Mouse (Mus musculus): ENCODE measurements around the gene Vmac. TPM values are rescaled to one million over a fixed set of nuclear protein-coding genes. Genes with fewer than 3 reads are reported as not detected.

The Vmac gene
- total RNA-seq, 1 experiment = 7.7 TPM

DNA sequence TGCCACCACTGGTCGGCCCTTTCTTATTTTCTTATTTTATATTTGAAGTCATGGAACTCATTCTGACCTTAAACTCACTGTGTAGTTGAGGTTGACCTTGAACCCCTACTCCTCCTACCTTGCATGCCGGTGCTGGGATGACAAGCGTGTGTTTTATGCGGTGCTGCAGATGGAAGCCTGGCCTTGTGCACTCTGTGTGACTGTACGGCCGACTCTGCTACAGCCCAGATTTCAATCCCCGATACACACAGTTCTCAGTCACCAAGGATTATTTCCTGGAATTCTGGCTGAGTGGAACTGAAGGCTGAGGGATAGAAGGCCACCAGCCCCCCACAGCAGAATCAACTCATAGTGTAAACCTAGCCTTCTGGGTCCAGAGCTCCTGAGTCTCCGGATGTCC lies 48.1 kb downstream of the Vmac start:
- H3K9me3 ChIP-seq (ENCODE audit: control insufficient read depth, insufficient read depth, low read depth, low read length) = no peaks in the 10 kb centered on the region
- H3K9ac ChIP-seq (ENCODE audit: insufficient read depth, low read depth, low read length, poor library complexity, severe bottlenecking) = no peak overlapping the region
- DNase-seq (ENCODE audit: low read depth, low spot score) = no peak
- in situ Hi-C loops (cut with MboI; ENCODE audit: low sequenced_read_pairs in 2 of 2, unreplicated experiment in 2 of 2) = no loop called here
- no peak overlapping the region for H3K27ac ChIP-seq (ENCODE audit: insufficient read depth, low read depth, low read length, poor library complexity, severe bottlenecking)
- peaks cover 0 to 12% of the 10 kb centered on the region in 2 experiments; a peak in 3 of 4 replicates for H3K4me1 ChIP-seq (ENCODE audit: control insufficient read depth in 2 of 2, insufficient read depth in 2 of 2, low read length in 2 of 2, poor library complexity in 1 of 2)
- no peaks in the 10 kb centered on the region for H3K36me3 ChIP-seq (ENCODE audit: control insufficient read depth, insufficient read depth, low read length, poor library complexity, severe bottlenecking)
- H3K4me3 ChIP-seq (ENCODE audit: insufficient read depth in 1 of 2, low read depth in 1 of 2, low read length in 2 of 2, poor library complexity in 1 of 2, severe bottlenecking in 1 of 2) = no peak overlapping the region
- TF ChIP-seq HCFC1 (IDR thresholded peaks at IDR 0.05; ENCODE audit: borderline replicate concordance, insufficient read depth, low read length) (no peak), CHD2 (IDR thresholded peaks at IDR 0.05; ENCODE audit: low read depth, low read length) (no peak), ZC3H11A (IDR thresholded peaks at IDR 0.05; ENCODE audit: borderline replicate concordance, low read depth, low read length) (no peak)

DNA sequence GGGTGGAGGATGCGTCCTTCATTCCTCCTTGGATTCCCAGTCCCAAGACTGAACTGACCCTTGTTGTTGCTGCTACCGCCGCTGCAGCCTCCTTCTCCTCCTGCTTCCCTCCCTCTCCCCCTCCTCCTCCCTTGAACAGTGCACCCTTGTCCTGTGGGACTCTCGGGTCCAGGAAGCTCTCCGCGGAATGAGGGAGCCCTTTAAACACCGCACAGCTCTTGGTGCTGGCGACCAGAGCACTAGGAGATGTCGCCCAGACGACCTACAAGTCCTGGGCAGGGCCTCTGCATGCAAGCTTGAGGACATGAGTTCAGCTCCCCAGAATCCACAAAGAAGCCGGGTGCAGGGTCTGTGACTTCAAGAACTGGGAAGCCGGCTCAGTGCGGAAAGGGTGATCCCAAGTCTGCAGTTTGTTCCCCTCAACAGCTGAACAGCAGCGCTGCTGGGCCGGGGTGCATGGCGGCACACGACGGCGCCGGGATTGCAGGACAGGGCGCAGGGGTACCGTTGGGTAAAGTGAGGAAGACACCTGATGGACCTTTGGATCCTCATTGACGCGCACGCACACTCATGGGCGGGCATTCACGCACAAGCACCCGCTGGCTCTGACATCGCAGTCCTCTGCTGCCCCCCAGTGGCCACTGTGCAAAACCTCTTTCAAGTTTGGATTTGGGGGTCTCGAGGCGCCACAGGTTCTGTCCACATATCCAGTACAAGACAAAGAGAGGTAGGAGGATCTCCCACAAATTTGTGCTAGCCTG lies 49.3 kb downstream of the Vmac start:
- Histone ChIP-seq H3K4me1 (ENCODE audit: control insufficient read depth in 2 of 2, insufficient read depth in 2 of 2, low read length in 2 of 2, poor library complexity in 1 of 2) (peaks cover 0 to 18% of the 10 kb centered on the region in 2 experiments; a peak in 3 of 4 replicates), H3K9me3 (ENCODE audit: control insufficient read depth, insufficient read depth, low read depth, low read length) (no peaks in the 10 kb centered on the region), H3K36me3 (ENCODE audit: control insufficient read depth, insufficient read depth, low read length, poor library complexity, severe bottlenecking) (no peaks in the 10 kb centered on the region), H3K9ac (ENCODE audit: insufficient read depth, low read depth, low read length, poor library complexity, severe bottlenecking) (peak overlapping the region; percentile 79), H3K27ac (ENCODE audit: insufficient read depth, low read depth, low read length, poor library complexity, severe bottlenecking) (no peak overlapping the region), H3K4me3 (ENCODE audit: insufficient read depth in 1 of 2, low read depth in 1 of 2, low read length in 2 of 2, poor library complexity in 1 of 2, severe bottlenecking in 1 of 2) (peak overlapping the region; percentile 65 to 74)
- in situ Hi-C loops (cut with MboI; ENCODE audit: low sequenced_read_pairs in 2 of 2, unreplicated experiment in 2 of 2) = no loop called here
- peak; percentile 81 for DNase-seq (ENCODE audit: low read depth, low spot score)
- no peak for TF ChIP-seq CHD2 (IDR thresholded peaks at IDR 0.05; ENCODE audit: low read depth, low read length)
- TF ChIP-seq ZC3H11A (IDR thresholded peaks at IDR 0.05; ENCODE audit: borderline replicate concordance, low read depth, low read length) = peak; percentile 64; the same call in 1 of the 2 replicates

DNA sequence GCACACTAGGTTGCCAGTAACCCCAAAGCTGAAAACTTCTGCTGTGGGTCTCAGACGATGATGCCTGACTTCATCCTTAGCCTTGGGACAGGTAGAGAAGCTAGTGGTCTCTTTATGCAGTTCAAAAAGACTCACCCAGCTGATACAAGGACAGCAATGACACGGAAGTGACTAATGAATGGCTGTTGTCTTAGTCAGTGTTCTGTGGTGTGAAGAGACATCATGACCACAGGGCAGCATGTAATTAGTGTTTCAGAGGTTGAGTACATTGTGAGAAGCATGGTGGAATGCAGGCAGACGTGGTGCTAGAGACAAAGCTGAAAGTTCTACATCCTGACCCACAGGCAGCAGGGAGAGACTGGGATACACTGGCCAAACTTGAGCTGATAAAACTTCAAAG lies 50.2 kb downstream of the Vmac start:
- H3K36me3 ChIP-seq (ENCODE audit: control insufficient read depth, insufficient read depth, low read length, poor library complexity, severe bottlenecking) = no peaks in the 10 kb centered on the region
- no peak for TF ChIP-seq HCFC1 (IDR thresholded peaks at IDR 0.05; ENCODE audit: borderline replicate concordance, insufficient read depth, low read length)
- no peak for TF ChIP-seq CHD2 (IDR thresholded peaks at IDR 0.05; ENCODE audit: low read depth, low read length)
- no peak for TF ChIP-seq ZNF384 (IDR thresholded peaks at IDR 0.05; ENCODE audit: low read depth, low read length)
- TF ChIP-seq MAFK (IDR thresholded peaks at IDR 0.05; ENCODE audit: insufficient read depth, low read depth, low read length) = no peak
- no peak for TF ChIP-seq ZC3H11A (IDR thresholded peaks at IDR 0.05; ENCODE audit: borderline replicate concordance, low read depth, low read length)
- H3K4me3 ChIP-seq (ENCODE audit: insufficient read depth in 1 of 2, low read depth in 1 of 2, low read length in 2 of 2, poor library complexity in 1 of 2, severe bottlenecking in 1 of 2) = no peak overlapping the region
- H3K9ac ChIP-seq (ENCODE audit: insufficient read depth, low read depth, low read length, poor library complexity, severe bottlenecking) = no peak overlapping the region
- H3K4me1 ChIP-seq (ENCODE audit: control insufficient read depth in 2 of 2, insufficient read depth in 2 of 2, low read length in 2 of 2, poor library complexity in 1 of 2) = peaks cover 0 to 21% of the 10 kb centered on the region in 2 experiments; a peak in 3 of 4 replicates
- DNase-seq (ENCODE audit: low read depth, low spot score) = no peak
- in situ Hi-C loops (cut with MboI; ENCODE audit: low sequenced_read_pairs in 2 of 2, unreplicated experiment in 2 of 2) = no loop called here
- H3K27ac ChIP-seq (ENCODE audit: insufficient read depth, low read depth, low read length, poor library complexity, severe bottlenecking) = no peak overlapping the region
- no peaks in the 10 kb centered on the region for H3K9me3 ChIP-seq (ENCODE audit: control insufficient read depth, insufficient read depth, low read depth, low read length)

DNA sequence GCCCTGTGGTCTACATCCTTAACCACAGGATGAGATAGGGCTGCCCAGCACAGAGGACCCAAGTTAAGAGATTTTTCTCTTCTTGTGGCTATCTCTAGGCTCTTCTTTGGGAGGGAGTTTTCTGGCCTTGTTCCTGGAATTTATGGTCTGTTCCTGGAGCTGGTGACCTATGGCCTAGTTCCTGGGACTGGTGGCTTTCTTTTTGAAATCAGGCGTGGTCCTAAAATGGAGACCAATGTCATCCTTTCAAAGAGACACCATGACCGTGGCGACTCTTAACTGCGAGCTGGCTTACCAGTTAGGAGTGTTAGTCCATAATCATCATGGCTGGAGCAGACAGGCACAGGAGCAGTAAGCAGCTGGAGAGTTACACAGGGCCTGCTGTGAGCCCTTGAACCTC lies 51.4 kb downstream of the Vmac start:
- in situ Hi-C loops (cut with MboI; ENCODE audit: low sequenced_read_pairs in 2 of 2, unreplicated experiment in 2 of 2) = no loop called here
- Histone ChIP-seq H3K27ac (ENCODE audit: insufficient read depth, low read depth, low read length, poor library complexity, severe bottlenecking) (no peak overlapping the region), H3K4me3 (ENCODE audit: insufficient read depth in 1 of 2, low read depth in 1 of 2, low read length in 2 of 2, poor library complexity in 1 of 2, severe bottlenecking in 1 of 2) (no peak overlapping the region), H3K36me3 (ENCODE audit: control insufficient read depth, insufficient read depth, low read length, poor library complexity, severe bottlenecking) (no peaks in the 10 kb centered on the region), H3K9me3 (ENCODE audit: control insufficient read depth, insufficient read depth, low read depth, low read length) (no peaks in the 10 kb centered on the region), H3K4me1 (ENCODE audit: control insufficient read depth in 2 of 2, insufficient read depth in 2 of 2, low read length in 2 of 2, poor library complexity in 1 of 2) (peaks cover 0 to 21% of the 10 kb centered on the region in 2 experiments; a peak in 3 of 4 replicates), H3K9ac (ENCODE audit: insufficient read depth, low read depth, low read length, poor library complexity, severe bottlenecking) (no peak overlapping the region)
- no peak for DNase-seq (ENCODE audit: low read depth, low spot score)
- TF ChIP-seq ZC3H11A (IDR thresholded peaks at IDR 0.05; ENCODE audit: borderline replicate concordance, low read depth, low read length) (no peak), MAFK (IDR thresholded peaks at IDR 0.05; ENCODE audit: insufficient read depth, low read depth, low read length) (no peak), ZNF384 (IDR thresholded peaks at IDR 0.05; ENCODE audit: low read depth, low read length) (no peak), CHD2 (IDR thresholded peaks at IDR 0.05; ENCODE audit: low read depth, low read length) (no peak), HCFC1 (IDR thresholded peaks at IDR 0.05; ENCODE audit: borderline replicate concordance, insufficient read depth, low read length) (no peak)
